Mouse (Mus musculus) intestine, postnatal 0 days (tissue): ENCODE data around the gene Mospd2. TPM values are rescaled to one million over a fixed set of nuclear protein-coding genes. Genes with fewer than 3 reads are reported as not detected.

Experiments used
- ATAC-seq: fragments of 200-750 bp; cut with Nextera tagmentation; 2 replicates; pipeline ENCODE4 v1.8.0; 2017; ENCODE audit warnings: mild to moderate bottlenecking, moderate TSS enrichment, moderate library complexity
- H3K27ac ChIP-seq: fragments of 300-500 bp; sonication (generic); 2 replicates; pipeline ENCODE4 v1.5.1; 2014; ENCODE audit warnings: mild to moderate bottlenecking, low read depth, low read length, moderate library complexity
- H3K27me3 ChIP-seq: fragments of 300-500 bp; sonication (generic); replicated peaks from 2 replicates; pipeline ENCODE4 v1.6.1; 2014; ENCODE audit warnings: low read length, mixed read lengths; ENCODE audit not compliant: control insufficient read depth, insufficient read depth
- H3K36me3 ChIP-seq: fragments of 300-500 bp; sonication (generic); 2 replicates; pipeline ENCODE4 v1.6.1; 2014; ENCODE audit warnings: mild to moderate bottlenecking, moderate library complexity; ENCODE audit not compliant: control insufficient read depth, insufficient read depth
- H3K4me1 ChIP-seq: fragments of 300-500 bp; sonication (generic); replicated peaks from 2 replicates; pipeline ENCODE4 v1.6.1; 2014; ENCODE audit warnings: antibody characterized with exemption, low read length, mixed read lengths; ENCODE audit not compliant: control insufficient read depth, insufficient read depth
- H3K4me2 ChIP-seq: fragments of 300-500 bp; sonication (generic); replicated peaks from 2 replicates; pipeline ENCODE4 v1.6.1; 2014; ENCODE audit warnings: low read depth, mild to moderate bottlenecking, moderate library complexity
- H3K4me3 ChIP-seq: fragments of 300-500 bp; sonication (generic); 2 replicates; pipeline ENCODE4 v1.5.1; 2014; ENCODE audit warnings: low read depth, low read length
- H3K9ac ChIP-seq: fragments of 300-500 bp; sonication (generic); 2 replicates; pipeline ENCODE4 v1.6.1; 2014; ENCODE audit warnings: mild to moderate bottlenecking, low read depth, low read length
- H3K9me3 ChIP-seq: fragments of 300-500 bp; sonication (generic); 2 replicates; pipeline ENCODE4 v1.6.1; 2016; ENCODE audit warnings: mixed run types; ENCODE audit not compliant: control insufficient read depth
- CTCF ChIP-seq: sonication (generic); IDR thresholded peaks from 2 replicates; pipeline ENCODE4 v1.5.1; 2016; ENCODE audit warnings: low read depth, mild to moderate bottlenecking, control low read depth, antibody characterized with exemption, moderate library complexity
- WGBS: fragments of 180-500 bp; shearing (Covaris S2); extraction: QIAGEN DNeasy Blood & Tissue Kit; methylation state at CpG from one replicate; pipeline ENCODE4 v1.1.7; 2014; 5-methylcytosine and 5-hydroxymethylcytosine counted together
- polyA plus RNA-seq: library from polyadenylated mRNA; unstranded; fragments of >200 nt; fragmentation: Nextera tagmentation; extraction: Ambion mirVana; gene quantifications from 2 replicates; pipeline ENCODE4 v1.2.1, GENCODE M21; 2015

Mospd2 gene
- polyA plus RNA-seq, 1 experiment from 2014 or later, result 19.4 TPM

- Histone ChIP-seq H3K4me2 (no peak overlapping the region), H3K27me3 (no peaks in the 10 kb centered on the region), H3K27ac (no peak overlapping the region), H3K9me3 (no peaks in the 10 kb centered on the region), H3K4me1 (no peaks in the 10 kb centered on the region), H3K4me3 (no peak overlapping the region), H3K9ac (no peak overlapping the region), H3K36me3 (peaks cover 3% of the 10 kb centered on the region; the same call in 1 of the 2 replicates)
- no peak for TF ChIP-seq CTCF
- 69% methylated on average over 5 of the region's 5 CpGs for WGBS
- no peak for ATAC-seq
These were observed 27.4 kb downstream of the Mospd2 start for GRCm38 (mm10) chrX:164952601-164953375.

GRCm38 (mm10) chrX:164951858-164952576, 28.2 kb downstream of the Mospd2 start:
- Histone ChIP-seq H3K4me1 (no peaks in the 10 kb centered on the region), H3K9ac (no peak overlapping the region), H3K4me3 (no peak overlapping the region), H3K36me3 (peaks cover 3% of the 10 kb centered on the region; the same call in 1 of the 2 replicates), H3K4me2 (no peak overlapping the region), H3K9me3 (no peaks in the 10 kb centered on the region), H3K27me3 (no peaks in the 10 kb centered on the region), H3K27ac (no peak overlapping the region)
- TF ChIP-seq CTCF, result no peak
- no peak for ATAC-seq
- 67% methylated on average over 11 of the region's 11 CpGs for WGBS

- H3K9me3 ChIP-seq, result no peaks in the 10 kb centered on the region
- H3K36me3 ChIP-seq, result peaks cover 6% of the 10 kb centered on the region; the same call in 1 of the 2 replicates
- no peak overlapping the region for H3K27ac ChIP-seq
- no peak overlapping the region for H3K9ac ChIP-seq
- TF ChIP-seq CTCF, result no peak
- 94% methylated on average over 5 of the region's 5 CpGs for WGBS
- ATAC-seq, result no peak
- no peak overlapping the region for H3K4me2 ChIP-seq
- H3K4me1 ChIP-seq, result no peaks in the 10 kb centered on the region
- H3K27me3 ChIP-seq, result no peaks in the 10 kb centered on the region
- no peak overlapping the region for H3K4me3 ChIP-seq
These were observed 38.6 kb downstream of the Mospd2 start for GRCm38 (mm10) chrX:164941540-164941939.

GRCm38 (mm10) chrX:164912993-164913392, 67.2 kb downstream of the Mospd2 start:
- TF ChIP-seq CTCF, result no peak
- Histone ChIP-seq H3K27ac (no peak overlapping the region), H3K9ac (no peak overlapping the region), H3K4me2 (no peak overlapping the region), H3K36me3 (no peaks in the 10 kb centered on the region), H3K27me3 (no peaks in the 10 kb centered on the region), H3K4me1 (no peaks in the 10 kb centered on the region), H3K4me3 (no peak overlapping the region), H3K9me3 (no peaks in the 10 kb centered on the region)
- WGBS, result 66% methylated on average over 3 of the region's 3 CpGs
- ATAC-seq, result no peak

GRCm38 (mm10) chrX:164912186-164912585, 68.0 kb downstream of the Mospd2 start:
- WGBS, result 77% methylated on average over 4 of the region's 4 CpGs
- Histone ChIP-seq H3K27ac (no peak overlapping the region), H3K4me2 (no peak overlapping the region), H3K36me3 (no peaks in the 10 kb centered on the region), H3K4me1 (no peaks in the 10 kb centered on the region), H3K27me3 (no peaks in the 10 kb centered on the region), H3K9ac (no peak overlapping the region), H3K4me3 (no peak overlapping the region), H3K9me3 (no peaks in the 10 kb centered on the region)
- no peak for TF ChIP-seq CTCF
- ATAC-seq, result no peak

GRCm38 (mm10) chrX:164901847-164902246, 78.3 kb downstream of the Mospd2 start:
- Histone ChIP-seq H3K27ac (no peak overlapping the region), H3K4me2 (no peak overlapping the region), H3K9me3 (no peaks in the 10 kb centered on the region), H3K4me1 (no peaks in the 10 kb centered on the region), H3K27me3 (no peaks in the 10 kb centered on the region), H3K9ac (no peak overlapping the region), H3K4me3 (no peak overlapping the region), H3K36me3 (no peaks in the 10 kb centered on the region)
- no peak for TF ChIP-seq CTCF
- no peak for ATAC-seq
- 58% methylated on average over 2 of the region's 2 CpGs for WGBS
